ENCODE assay signal across 19 mouse cellular contexts in genomic region chr17:87189670-87190069, GRCm38 (mm10).
"Had no signal": no experiment of that assay in that cellular context is flagged by ENCODE, and none has a peak within 500 bp of the region (broad histone marks: within the 10 kb centered on the region; RNA-seq: fewer than 3 reads in every experiment).

No protein-coding gene starts in this region.

- H3K9ac ChIP-seq: liver, embryonic 12.5 days; lung, embryonic 14.5 days; midbrain, embryonic 12.5 days; neural tube, embryonic 12.5 days had no signal

- H3K27ac ChIP-seq: kidney, postnatal 0 days; layer of hippocampus, adult 2 months; left cerebral cortex, adult 2 months; limb, embryonic 10.5 days; liver, embryonic 12.5 days; midbrain, embryonic 12.5 days; neural tube, embryonic 12.5 days; stomach, postnatal 0 days had no signal

- H3K27me3 ChIP-seq: midbrain, embryonic 12.5 days; neural tube, embryonic 12.5 days had no signal

- H3K36me3 ChIP-seq: limb, embryonic 10.5 days; liver, embryonic 12.5 days; midbrain, embryonic 12.5 days; neural tube, embryonic 12.5 days had no signal

- DNase-seq: kidney, adult 11 months; kidney, adult 9 months; kidney, postnatal 4 days; lung, embryonic 14.5 days; lung, postnatal 10 days; lung, postnatal 4 days; right cerebral cortex, adult 18-20 months; right cerebral cortex, postnatal 25 days; thymus, adult 2 months; thymus, postnatal 25 days had no signal

- H3K9me3 ChIP-seq: limb, embryonic 10.5 days; liver, embryonic 12.5 days; midbrain, embryonic 12.5 days; neural tube, embryonic 12.5 days had no signal

- ATAC-seq: liver, embryonic 12.5 days had no signal

- H3K4me2 ChIP-seq: liver, embryonic 12.5 days; lung, embryonic 14.5 days; midbrain, embryonic 12.5 days; neural tube, embryonic 12.5 days had no signal

- H3K4me3 ChIP-seq: layer of hippocampus, adult 2 months; left cerebral cortex, adult 2 months; limb, embryonic 10.5 days; liver, embryonic 12.5 days; midbrain, embryonic 12.5 days; myocyte; neural tube, embryonic 12.5 days had no signal
